25 mouse cellular contexts compared by ENCODE assay signal in genomic region chr17:5497695-5498094, GRCm38 (mm10). TPM values are rescaled to one million over a fixed set of nuclear protein-coding genes. Genes with fewer than 3 reads are reported as not detected.
A peak's percentile ranks its signal among the peaks of the same experiment; 100 is the strongest.
DNase-seq lines count a peak whose midpoint lies in the region; ATAC-seq and TF ChIP-seq lines count a peak whose summit lies in the region.
"Had no signal": no experiment of that assay in that cellular context is flagged by ENCODE, and none has a peak within 500 bp of the region (broad histone marks: within the 10 kb centered on the region; RNA-seq: fewer than 3 reads in every experiment).

No protein-coding gene starts in this region.

- peaks cover 33% of the 10 kb centered on the region for H3K36me3 ChIP-seq in liver, embryonic 12.5 days
- peaks cover 3% of the 10 kb centered on the region; the same call in 1 of the 2 replicates for H3K36me3 ChIP-seq in liver, postnatal 0 days (replicated peaks; ENCODE audit: insufficient read depth, low read length)
- no peaks in the 10 kb centered on the region for H3K36me3 ChIP-seq in forebrain, embryonic 14.5 days (ENCODE audit: control insufficient read depth, insufficient read depth, low read length)
- no peaks in the 10 kb centered on the region for H3K36me3 ChIP-seq in thymus, adult 2 months (ENCODE audit: control insufficient read depth, insufficient read depth, low read length)
- H3K36me3 ChIP-seq: embryonic facial prominence, embryonic 13.5 days; forebrain, embryonic 15.5 days; heart, embryonic 13.5 days; hindbrain, embryonic 12.5 days; kidney, embryonic 15.5 days; midbrain, embryonic 13.5 days had no signal

- no peak for DNase-seq in liver, postnatal 0 days
- peak; percentile 73 for DNase-seq in cerebellum, adult 11-12 months
- DNase-seq in cerebellum, adult 9-11 months: peak; percentile 83
- DNase-seq in forebrain, embryonic 14.5 days (ENCODE audit: low spot score): no peak
- no peak for DNase-seq in thymus, adult 2 months
- DNase-seq: adrenal gland, postnatal 36 days; B cell, adult 2 months; gastrocnemius, postnatal 25 days; heart, adult 2 months; kidney, adult 11 months; kidney, postnatal 4 days; lung, embryonic 14.5 days; right cerebral cortex, postnatal 14 days; thymus, postnatal 14 days had no signal

- H3K27ac ChIP-seq in liver, embryonic 12.5 days: peak overlapping the region; percentile 76; the same call in 1 of the 2 replicates
- H3K27ac ChIP-seq in liver, postnatal 0 days (ENCODE audit: low read depth): no peak overlapping the region
- H3K27ac ChIP-seq in forebrain, embryonic 14.5 days (ENCODE audit: low read depth, low read length): no peak overlapping the region
- no peak overlapping the region for H3K27ac ChIP-seq in thymus, adult 2 months (ENCODE audit: control insufficient read depth, insufficient read depth, low read length)
- H3K27ac ChIP-seq: embryonic facial prominence, embryonic 13.5 days; forebrain, embryonic 15.5 days; heart, adult 2 months; heart, embryonic 13.5 days; hindbrain, embryonic 12.5 days; kidney, embryonic 15.5 days; midbrain, embryonic 13.5 days had no signal

- no peak for ATAC-seq in liver, embryonic 12.5 days
- ATAC-seq in liver, postnatal 0 days: no peak
- ATAC-seq in megakaryocyte progenitor cell, adult 5-6 weeks (replicated peaks; ENCODE audit: poor library complexity): no peak
- no peak for ATAC-seq in forebrain, embryonic 14.5 days
- ATAC-seq: forebrain, embryonic 15.5 days; midbrain, embryonic 13.5 days; Patski had no signal

- TF ChIP-seq EP300 in liver, postnatal 0 days (IDR thresholded peaks at IDR 0.05; ENCODE audit: low read depth): no peak

- peak overlapping the region; percentile 51; the same call in 1 of the 2 replicates for H3K4me2 ChIP-seq in liver, embryonic 12.5 days
- H3K4me2 ChIP-seq in liver, postnatal 0 days (ENCODE audit: low read depth, low read length): no peak overlapping the region
- H3K4me2 ChIP-seq in forebrain, embryonic 14.5 days (ENCODE audit: low read length): no peak overlapping the region
- H3K4me2 ChIP-seq: embryonic facial prominence, embryonic 13.5 days; forebrain, embryonic 15.5 days; heart, embryonic 13.5 days; hindbrain, embryonic 12.5 days; kidney, embryonic 15.5 days; lung, embryonic 14.5 days; midbrain, embryonic 13.5 days had no signal

- 84% methylated on average over 8 of the region's 8 CpGs for WGBS in liver, embryonic 12.5 days (ENCODE audit: insufficient replicate concordance)
- 87% methylated on average over 8 of the region's 8 CpGs for WGBS in liver, postnatal 0 days (ENCODE audit: insufficient replicate concordance)
- WGBS in forebrain, embryonic 14.5 days: 80% methylated on average over 8 of the region's 8 CpGs
- WGBS in thymus, adult 2 months: 95% methylated on average over 8 of the region's 8 CpGs

- no peak for TF ChIP-seq POLR2A in thymus, adult 2 months (IDR thresholded peaks at IDR 0.05; ENCODE audit: control insufficient read depth, extremely low read depth, insufficient read depth, low read length, poor library complexity)

- H3K4me1 ChIP-seq in liver, embryonic 12.5 days: peaks cover 76% of the 10 kb centered on the region
- peaks cover 15% of the 10 kb centered on the region for H3K4me1 ChIP-seq in liver, postnatal 0 days (ENCODE audit: insufficient read depth)
- peaks cover 8% of the 10 kb centered on the region; the same call in 1 of the 2 replicates for H3K4me1 ChIP-seq in forebrain, embryonic 14.5 days (ENCODE audit: control insufficient read depth, insufficient read depth, low read length)
- peaks cover 15% of the 10 kb centered on the region for H3K4me1 ChIP-seq in thymus, adult 2 months (replicated peaks; ENCODE audit: control insufficient read depth, insufficient read depth, low read length)

- 0 out of 2 replicates have a peak overlapping the region, but pooled peaks have one; percentile 24 for H3K9ac ChIP-seq in liver, embryonic 12.5 days
- no peak overlapping the region for H3K9ac ChIP-seq in liver, postnatal 0 days (replicated peaks)
- no peak overlapping the region for H3K9ac ChIP-seq in forebrain, embryonic 14.5 days (ENCODE audit: low read length)
- H3K9ac ChIP-seq: embryonic facial prominence, embryonic 13.5 days; forebrain, embryonic 15.5 days; heart, embryonic 13.5 days; hindbrain, embryonic 12.5 days; kidney, embryonic 15.5 days; lung, embryonic 14.5 days; midbrain, embryonic 13.5 days had no signal

- H3K27me3 ChIP-seq in liver, embryonic 12.5 days (replicated peaks): no peaks in the 10 kb centered on the region; the same call in 1 of the 2 replicates
- no peaks in the 10 kb centered on the region for H3K27me3 ChIP-seq in liver, postnatal 0 days (ENCODE audit: insufficient read depth, low read length)
- peaks cover 3% of the 10 kb centered on the region; the same call in 1 of the 2 replicates for H3K27me3 ChIP-seq in forebrain, embryonic 14.5 days (replicated peaks; ENCODE audit: control insufficient read depth, insufficient read depth, low read length)
- H3K27me3 ChIP-seq in thymus, adult 2 months (ENCODE audit: control insufficient read depth, insufficient read depth, low read length): no peaks in the 10 kb centered on the region
- H3K27me3 ChIP-seq: forebrain, embryonic 15.5 days; Patski had no signal

- no peak overlapping the region for H3K4me3 ChIP-seq in liver, embryonic 12.5 days
- no peak overlapping the region for H3K4me3 ChIP-seq in liver, postnatal 0 days (ENCODE audit: low read depth, low read length)
- no peak overlapping the region for H3K4me3 ChIP-seq in forebrain, embryonic 14.5 days (ENCODE audit: low read depth, low read length)
- H3K4me3 ChIP-seq in thymus, adult 2 months (ENCODE audit: control insufficient read depth, insufficient read depth, low read length): no peak overlapping the region
- H3K4me3 ChIP-seq: embryonic facial prominence, embryonic 13.5 days; forebrain, embryonic 15.5 days; heart, adult 2 months; heart, embryonic 13.5 days; hindbrain, embryonic 12.5 days; kidney, embryonic 15.5 days; megakaryocyte, embryonic 14.5 days; midbrain, embryonic 13.5 days had no signal

- TF ChIP-seq CTCF in liver, postnatal 0 days (IDR thresholded peaks at IDR 0.05; ENCODE audit: low read depth): no peak
- no peak for TF ChIP-seq CTCF in thymus, adult 2 months (IDR thresholded peaks at IDR 0.05; ENCODE audit: borderline replicate concordance, control insufficient read depth, extremely low read depth, insufficient read depth, low read length, poor library complexity)

- H3K9me3 ChIP-seq in liver, embryonic 12.5 days (replicated peaks): no peaks in the 10 kb centered on the region
- H3K9me3 ChIP-seq in liver, postnatal 0 days (ENCODE audit: low read length): no peaks in the 10 kb centered on the region
- no peaks in the 10 kb centered on the region for H3K9me3 ChIP-seq in forebrain, embryonic 14.5 days (replicated peaks; ENCODE audit: control insufficient read depth, low read length)
- H3K9me3 ChIP-seq: embryonic facial prominence, embryonic 13.5 days; forebrain, embryonic 15.5 days; G1E; heart, embryonic 13.5 days; hindbrain, embryonic 12.5 days; kidney, embryonic 15.5 days; midbrain, embryonic 13.5 days had no signal

RNA-seq across cellular contexts. Expression of gene Zdhhc14, which starts 5.3 kb away (rescaled TPM):
- polyA plus RNA-seq in liver, embryonic 12.5 days (2016; fragmentation: Nextera tagmentation; extraction: Ambion mirVana): 10.6 and 11.8 TPM in 2 replicates
- polyA plus RNA-seq in liver, postnatal 0 days (2015; fragmentation: Nextera tagmentation; extraction: Ambion mirVana): 2.4 and 2.7 TPM in 2 replicates
- 2.1 and 2.2 TPM in 2 replicates for total RNA-seq in megakaryocyte progenitor cell, adult 5-6 weeks (2015)
- 1.00 and 1.7 TPM in 2 replicates for total RNA-seq in megakaryocyte progenitor cell, adult 5-6 weeks (2017)
- 4.7 and 8.1 TPM in 2 replicates for polyA plus RNA-seq in forebrain, embryonic 14.5 days (2014; fragmentation: Nextera tagmentation; extraction: Ambion mirVana)
- 13.3 and 15.4 TPM in 2 replicates for polyA plus RNA-seq in thymus, adult 2 months (2012; rRNA removed)

RNA-seq across cellular contexts. Expression of gene Tmem242, which starts 57.6 kb away (rescaled TPM):
- 52.6 and 52.8 TPM in 2 replicates for polyA plus RNA-seq in liver, embryonic 12.5 days (2016; fragmentation: Nextera tagmentation; extraction: Ambion mirVana)
- 45.5 and 45.6 TPM in 2 replicates for polyA plus RNA-seq in liver, postnatal 0 days (2015; fragmentation: Nextera tagmentation; extraction: Ambion mirVana)
- total RNA-seq in megakaryocyte progenitor cell, adult 5-6 weeks (2015): 45.4 and 48.6 TPM in 2 replicates
- total RNA-seq in megakaryocyte progenitor cell, adult 5-6 weeks (2017): 40.3 and 41.4 TPM in 2 replicates
- polyA plus RNA-seq in forebrain, embryonic 14.5 days (2014; fragmentation: Nextera tagmentation; extraction: Ambion mirVana): 115 and 124 TPM in 2 replicates
- 9.2 and 10.1 TPM in 2 replicates for polyA plus RNA-seq in thymus, adult 2 months (2012; rRNA removed)

Comparison
In these comparisons a context has a peak if more than half of its experiments do, and no peak if none do; other contexts are left out.
1. DNase-seq: peak in cerebellum, adult 11-12 months (single experiment) and cerebellum, adult 9-11 months (single experiment); none in liver, postnatal 0 days (single experiment), forebrain, embryonic 14.5 days (single experiment) and thymus, adult 2 months (single experiment).